Mouse (Mus musculus) testis, adult 2 months (tissue): ENCODE data around the gene Trappc10. TPM values are rescaled to one million over a fixed set of nuclear protein-coding genes. Genes with fewer than 3 reads are reported as not detected.
"Not testable (repeated sequence)": the region's sequence is repeated elsewhere in the genome, so short reads cannot be mapped to it uniquely, and the experiment has no call there.

Experiments used
- H3K27ac ChIP-seq: fragments of 200-500 bp; 2 replicates; pipeline ENCODE4 v1.5.1; 2012; ENCODE audit warnings: low read depth, low read length; ENCODE audit not compliant: control insufficient read depth, insufficient read depth
- H3K27me3 ChIP-seq: fragments of 200-500 bp; 2 replicates; pipeline ENCODE4 v1.6.1; 2012; ENCODE audit warnings: mild to moderate bottlenecking, low read length, moderate library complexity; ENCODE audit not compliant: control insufficient read depth, insufficient read depth
- H3K36me3 ChIP-seq: fragments of 200-500 bp; 2 replicates; pipeline ENCODE4 v1.6.1; 2012; ENCODE audit warnings: mild to moderate bottlenecking, low read length; ENCODE audit not compliant: control insufficient read depth, insufficient read depth
- H3K4me1 ChIP-seq: fragments of 200-500 bp; 2 replicates; pipeline ENCODE4 v1.6.1; 2012; ENCODE audit warnings: low read length; ENCODE audit not compliant: control insufficient read depth, insufficient read depth
- H3K4me3 ChIP-seq: fragments of 200-500 bp; 2 replicates; pipeline ENCODE4 v1.5.1; 2012; ENCODE audit warnings: low read depth, mild to moderate bottlenecking, low read length, moderate library complexity, mixed read lengths; ENCODE audit not compliant: control insufficient read depth
- CTCF ChIP-seq: fragments of 200-500 bp; IDR thresholded peaks from 2 replicates; pipeline ENCODE4 v1.5.1; 2012; ENCODE audit warnings: low read depth, mild to moderate bottlenecking, inconsistent platforms, low read length, moderate library complexity; ENCODE audit not compliant: control insufficient read depth, insufficient read depth, insufficient replicate concordance
- POLR2A ChIP-seq: fragments of 200-500 bp; IDR thresholded peaks from 2 replicates; pipeline ENCODE4 v1.6.1; 2012; ENCODE audit warnings: low read depth, mild to moderate bottlenecking, inconsistent platforms, low read length, moderate library complexity; ENCODE audit not compliant: control insufficient read depth
- polyA plus RNA-seq: library from polyadenylated mRNA; depleted of rRNA; stranded (reverse); fragments of >200 nt; gene quantifications from 2 replicates; pipeline ENCODE4 v1.2.3, GENCODE M21; 2012

Gene Trappc10
- polyA plus RNA-seq, 1 experiment: 20.3 TPM

DNA sequence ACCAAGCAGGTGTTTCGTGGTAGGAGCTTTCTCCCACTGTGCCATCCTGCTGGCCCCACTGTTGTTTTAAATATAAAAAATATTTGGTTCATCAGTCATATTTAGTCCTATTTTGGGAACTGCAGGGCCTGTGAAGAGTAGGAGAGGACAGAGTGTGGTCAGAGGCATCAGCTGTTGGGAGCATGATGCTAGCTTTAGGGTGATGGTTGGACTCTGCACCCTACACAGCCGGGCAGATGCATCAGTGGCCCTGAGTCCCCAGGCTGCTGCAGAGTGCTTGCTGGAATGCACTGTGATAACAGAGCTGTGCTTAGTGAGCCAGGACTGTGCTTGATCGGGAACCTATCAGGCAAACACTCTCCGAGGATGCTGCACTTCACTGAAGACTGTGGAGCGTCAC, 51.5 kb downstream of the Trappc10 start:
- no peak for TF ChIP-seq CTCF
- TF ChIP-seq POLR2A: no peak
- Histone ChIP-seq H3K27ac (no peak overlapping the region), H3K36me3 (peaks cover 1% of the 10 kb centered on the region), H3K4me3 (no peak overlapping the region), H3K27me3 (no peaks in the 10 kb centered on the region), H3K4me1 (no peaks in the 10 kb centered on the region)

DNA sequence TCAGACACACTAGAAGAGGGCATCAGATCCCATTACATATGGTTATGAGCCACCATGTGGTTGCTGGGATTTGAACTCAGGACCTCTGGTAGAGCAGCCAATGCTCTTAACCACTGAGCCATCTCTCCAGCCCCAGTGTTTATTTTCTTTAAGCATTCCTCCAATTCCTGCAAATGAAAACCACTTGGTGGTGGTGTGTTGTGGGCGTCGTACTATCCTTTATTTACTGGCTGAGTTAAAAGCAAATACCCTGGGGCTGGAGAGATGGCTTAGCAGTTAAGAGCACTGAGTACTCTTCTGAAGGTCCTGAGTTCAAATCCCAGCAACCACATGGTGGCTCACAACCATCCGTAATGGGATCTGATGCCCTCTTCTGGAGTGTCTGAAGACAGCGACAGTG, 58.4 kb downstream of the Trappc10 start:
- H3K4me3 ChIP-seq, H3K27me3 ChIP-seq, H3K4me1 ChIP-seq, H3K36me3 ChIP-seq, H3K27ac ChIP-seq: not testable (repeated sequence)

- Histone ChIP-seq H3K27ac (peak overlapping the region; percentile 68), H3K4me1 (no peaks in the 10 kb centered on the region), H3K36me3 (no peaks in the 10 kb centered on the region; the same call in 1 of the 2 replicates), H3K27me3 (no peaks in the 10 kb centered on the region), H3K4me3 (peak overlapping the region; percentile 84)
- TF ChIP-seq CTCF (no peak), POLR2A (no peak)
These were observed 59.1 kb downstream of the Trappc10 start for GRCm38 (mm10) chr10:78185381-78185725.

- TF ChIP-seq POLR2A: peak; percentile 80
- TF ChIP-seq CTCF: 0 out of 2 replicates have a peak, but pooled peaks have one; percentile 6
- peak within 1 kb of the TSS; percentile 68 for H3K27ac ChIP-seq
- no peaks in the 10 kb centered on the region for H3K4me1 ChIP-seq
- H3K27me3 ChIP-seq: no peaks in the 10 kb centered on the region
- no peaks in the 10 kb centered on the region; the same call in 1 of the 2 replicates for H3K36me3 ChIP-seq
- H3K4me3 ChIP-seq: peak within 1 kb of the TSS; percentile 84
These were observed 59.7 kb downstream of the Trappc10 start, which contains the start of gene Pwp2 for GRCm38 (mm10) chr10:78184531-78185380. Gene Pwp2, minus strand, starts transcription at chr10:78185149.

DNA sequence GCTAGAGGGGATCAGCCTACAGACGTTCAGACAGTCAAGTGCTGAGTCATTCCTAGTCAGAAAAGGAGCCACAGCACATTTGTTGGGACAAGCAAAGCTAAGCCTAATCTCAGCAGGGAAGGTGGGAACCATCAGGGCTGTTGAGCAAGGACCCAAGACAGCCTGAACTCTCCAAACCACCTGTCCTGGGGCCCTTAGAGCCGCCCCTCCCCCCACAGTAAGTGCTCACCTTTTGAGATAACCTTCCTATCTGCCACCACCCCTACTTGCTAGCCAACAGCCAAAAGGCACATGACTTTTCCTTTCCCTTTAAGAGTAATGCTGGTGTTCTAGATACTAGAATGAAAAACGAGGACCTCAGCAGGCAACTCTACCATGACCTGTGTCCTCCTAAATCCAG, 60.9 kb downstream of the Trappc10 start:
- Histone ChIP-seq H3K36me3 (peaks cover 1% of the 10 kb centered on the region; the same call in 1 of the 2 replicates), H3K4me1 (no peaks in the 10 kb centered on the region), H3K27ac (no peak overlapping the region), H3K27me3 (no peaks in the 10 kb centered on the region), H3K4me3 (no peak overlapping the region)
- no peak for TF ChIP-seq CTCF

DNA sequence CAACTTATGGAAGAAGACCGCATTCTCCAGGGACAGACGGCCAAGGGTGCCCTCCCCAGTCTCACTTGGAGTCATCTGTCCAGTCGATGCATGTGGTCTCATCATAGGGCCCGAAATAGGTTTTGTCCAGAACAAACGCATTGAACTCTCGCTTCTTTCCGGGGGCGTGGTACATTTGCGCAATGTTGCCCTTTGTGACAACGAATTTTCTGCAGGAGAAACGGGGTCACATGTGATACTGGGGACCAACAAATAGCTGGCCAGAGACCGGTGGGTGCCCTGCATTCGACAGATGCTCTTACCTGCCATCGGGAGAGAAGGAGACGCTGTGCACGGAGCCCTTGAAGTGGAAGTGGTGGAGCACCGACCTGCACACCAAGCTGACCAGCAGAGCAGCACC, 62.1 kb downstream of the Trappc10 start:
- no peak for TF ChIP-seq POLR2A
- TF ChIP-seq CTCF: no peak
- Histone ChIP-seq H3K27ac (no peak overlapping the region), H3K36me3 (peaks cover 2% of the 10 kb centered on the region; the same call in 1 of the 2 replicates), H3K4me1 (no peaks in the 10 kb centered on the region), H3K27me3 (no peaks in the 10 kb centered on the region), H3K4me3 (no peak overlapping the region)

DNA sequence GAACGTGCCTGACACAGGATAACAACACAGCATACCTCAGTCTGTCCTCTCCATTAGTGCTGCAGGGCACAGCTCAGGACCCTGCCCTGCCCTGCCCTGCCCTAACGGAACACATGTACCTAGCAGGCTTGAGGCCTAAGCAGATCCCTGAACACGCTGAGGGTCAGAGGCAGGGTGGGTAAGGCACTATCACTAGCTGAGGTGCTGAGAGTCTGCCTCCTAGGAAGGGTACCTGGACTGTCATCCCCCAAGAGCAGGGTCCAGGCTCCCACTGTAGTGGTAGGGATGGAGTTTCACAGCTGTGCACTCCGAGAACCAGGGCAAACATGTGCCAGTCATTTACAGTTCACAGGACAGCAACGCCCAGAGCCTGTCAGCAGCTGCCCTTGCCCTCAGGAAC, 70.0 kb downstream of the Trappc10 start:
- Histone ChIP-seq H3K27ac (no peak overlapping the region), H3K4me1 (no peaks in the 10 kb centered on the region; the same call in 1 of the 2 replicates), H3K36me3 (peaks cover 4% of the 10 kb centered on the region), H3K27me3 (no peaks in the 10 kb centered on the region), H3K4me3 (no peak overlapping the region)
- no peak for TF ChIP-seq POLR2A
- no peak for TF ChIP-seq CTCF
